Mouse (Mus musculus) c-Kit-positive CD71-positive TER-119-negative erythroid progenitor cells, embryonic 14.5 days (primary cell): Measurements from ENCODE around the gene Pigu.

Source experiments
- DNase-seq: peaks from one replicate; pipeline ENCODE4 v3.0.0-alpha.2; 2013; ENCODE audit warnings: low read depth

Pigu gene

GRCm38 (mm10) chr2:155356971-155357591 is at the start of gene Pigu:
Gene Pigu (minus strand): TSS chr2:155357430.
- peak; percentile 97 for DNase-seq

- DNase-seq, result no peak
These were observed 47.4 kb upstream of the Pigu start for GRCm38 (mm10) chr2:155404635-155405034.

GRCm38 (mm10) chr2:155401926-155402325 is 44.7 kb upstream of the Pigu start:
- no peak for DNase-seq

- DNase-seq, result no peak
These were observed 43.0 kb upstream of the Pigu start for GRCm38 (mm10) chr2:155400276-155400675.

- DNase-seq, result no peak
These were observed 37.4 kb upstream of the Pigu start for GRCm38 (mm10) chr2:155394586-155394985.

- no peak for DNase-seq
These were observed 31.3 kb upstream of the Pigu start for GRCm38 (mm10) chr2:155388573-155388972.

GRCm38 (mm10) chr2:155387052-155387451 is 29.8 kb upstream of the Pigu start:
- DNase-seq, result no peak

- no peak for DNase-seq
These were observed 29.3 kb upstream of the Pigu start for GRCm38 (mm10) chr2:155386534-155386899.

- DNase-seq, result no peak
These were observed 28.7 kb upstream of the Pigu start for GRCm38 (mm10) chr2:155385731-155386533.

- DNase-seq, result peak; percentile 75
These were observed 27.9 kb upstream of the Pigu start for GRCm38 (mm10) chr2:155385090-155385489.

GRCm38 (mm10) chr2:155382791-155383438 is 25.7 kb upstream of the Pigu start:
- DNase-seq, result no peak

- no peak for DNase-seq
These were observed 25.1 kb upstream of the Pigu start for GRCm38 (mm10) chr2:155382332-155382700.

- peak; percentile 90 for DNase-seq
These were observed 24.6 kb upstream of the Pigu start for GRCm38 (mm10) chr2:155381643-155382331.

GRCm38 (mm10) chr2:155381060-155381437 is 23.8 kb upstream of the Pigu start:
- no peak for DNase-seq

- DNase-seq, result no peak
These were observed 23.2 kb upstream of the Pigu start, which contains the start of gene Trp53inp2 for GRCm38 (mm10) chr2:155380261-155381059. Gene Trp53inp2 (plus strand): TSS chr2:155381059.

GRCm38 (mm10) chr2:155376191-155376590 is 19.0 kb upstream of the Pigu start:
- DNase-seq, result no peak

- no peak for DNase-seq
These were observed 17.3 kb upstream of the Pigu start for GRCm38 (mm10) chr2:155374521-155374920.

- no peak for DNase-seq
These were observed 16.7 kb upstream of the Pigu start for GRCm38 (mm10) chr2:155373886-155374285.

GRCm38 (mm10) chr2:155373302-155373701 is 16.1 kb upstream of the Pigu start:
- no peak for DNase-seq

GRCm38 (mm10) chr2:155372451-155372850 is 15.2 kb upstream of the Pigu start:
- DNase-seq, result no peak

GRCm38 (mm10) chr2:155369333-155369883 is 12.2 kb upstream of the Pigu start:
- no peak for DNase-seq
